Mouse (Mus musculus): Measurements from ENCODE around the gene Sec24d. TPM values are rescaled to one million over a fixed set of nuclear protein-coding genes. Genes with fewer than 3 reads are reported as not detected.

Gene Sec24d
- polyA plus RNA-seq, 1 experiment from 2014 or later = 55.6 TPM

DNA sequence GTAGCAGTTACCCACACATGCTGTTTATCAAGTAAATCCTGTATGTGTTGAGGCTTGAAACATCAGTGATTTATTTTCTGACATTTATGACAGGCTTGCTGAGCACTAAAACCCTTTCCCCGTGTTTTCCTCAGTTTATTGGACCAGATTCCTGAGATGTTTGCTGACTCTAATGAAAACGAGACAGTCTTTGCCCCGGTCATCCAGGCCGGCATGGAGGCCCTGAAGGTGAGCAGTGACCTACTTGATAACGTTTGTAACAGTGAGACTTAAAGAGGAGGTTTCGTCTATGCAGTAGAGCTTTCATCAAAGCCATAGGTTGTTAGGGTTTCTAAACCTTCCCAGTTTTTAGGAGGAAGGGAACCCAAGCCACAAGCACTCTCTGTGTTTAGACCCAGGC lies 76.4 kb downstream of the Sec24d start:
- TF ChIP-seq CTCF (IDR thresholded peaks at IDR 0.05; ENCODE audit: low read depth) (no peak), EP300 (optimal IDR thresholded peaks at IDR 0.05) (no peak)
- H3K27ac ChIP-seq (replicated peaks) = no peak overlapping the region
- no peaks in the 10 kb centered on the region for H3K27me3 ChIP-seq (ENCODE audit: control insufficient read depth, insufficient read depth, low read length)
- H3K36me3 ChIP-seq (ENCODE audit: control insufficient read depth, insufficient read depth, low read length) = peaks cover 7% of the 10 kb centered on the region; the same call in 1 of the 2 replicates
- H3K9ac ChIP-seq (ENCODE audit: low read length) = no peak overlapping the region
- H3K9me3 ChIP-seq (ENCODE audit: control insufficient read depth, low read length) = no peaks in the 10 kb centered on the region
- 52% methylated on average over 6 of the region's 6 CpGs for WGBS
- no peaks in the 10 kb centered on the region for H3K4me1 ChIP-seq (replicated peaks; ENCODE audit: control insufficient read depth, insufficient read depth)
- ATAC-seq (ENCODE audit: low FRiP score, low TSS enrichment) (no peak), DNase-seq (ENCODE audit: low spot score) (no peak)
- no peak overlapping the region for H3K4me2 ChIP-seq (replicated peaks; ENCODE audit: low read depth)
- no peak overlapping the region for H3K4me3 ChIP-seq (ENCODE audit: low read depth, low read length)

DNA sequence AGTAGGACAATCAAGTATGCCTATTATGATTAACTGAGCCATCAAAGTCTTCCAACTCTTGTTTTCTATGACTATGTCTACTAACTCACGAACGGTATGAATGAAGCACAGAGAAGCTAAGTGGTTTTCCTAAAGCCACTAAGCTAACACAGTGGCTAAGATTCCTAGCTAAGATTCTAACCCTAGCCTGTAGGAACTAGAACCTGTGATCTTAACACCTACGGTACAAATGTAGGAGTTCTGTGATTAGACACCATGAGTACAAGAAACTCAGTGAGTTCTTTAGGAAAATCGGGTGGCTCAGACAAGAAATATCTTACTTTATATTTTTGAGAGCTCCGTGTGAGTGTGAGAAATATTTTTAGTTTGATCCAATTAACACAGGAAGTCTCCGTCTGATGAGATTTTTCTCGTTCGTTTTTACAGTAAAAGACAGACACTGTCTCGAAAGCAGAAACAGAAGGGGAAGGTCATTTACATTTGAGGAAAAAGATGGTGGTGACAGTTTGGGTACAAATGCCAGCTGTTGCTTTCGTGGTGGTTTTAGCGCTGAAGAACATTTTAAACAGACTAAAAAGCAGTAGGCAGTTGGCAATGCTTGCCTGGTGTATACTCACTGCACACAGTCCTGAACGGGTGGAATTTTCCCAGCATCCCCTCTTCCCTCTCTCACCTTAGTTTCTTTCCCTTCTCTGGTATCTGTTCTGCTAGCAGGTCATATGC lies 81.0 kb downstream of the Sec24d start:
- Histone ChIP-seq H3K4me1 (replicated peaks; ENCODE audit: control insufficient read depth, insufficient read depth) (no peaks in the 10 kb centered on the region), H3K4me3 (ENCODE audit: low read depth, low read length) (no peak overlapping the region), H3K9me3 (ENCODE audit: control insufficient read depth, low read length) (no peaks in the 10 kb centered on the region), H3K27me3 (ENCODE audit: control insufficient read depth, insufficient read depth, low read length) (no peaks in the 10 kb centered on the region), H3K4me2 (replicated peaks; ENCODE audit: low read depth) (no peak overlapping the region), H3K36me3 (ENCODE audit: control insufficient read depth, insufficient read depth, low read length) (peaks cover 26% of the 10 kb centered on the region), H3K9ac (ENCODE audit: low read length) (no peak overlapping the region), H3K27ac (replicated peaks) (no peak overlapping the region)
- DNase-seq (ENCODE audit: low spot score) = no peak
- 67% methylated on average over 12 of the region's 12 CpGs for WGBS
- TF ChIP-seq CTCF (IDR thresholded peaks at IDR 0.05; ENCODE audit: low read depth) (no peak), EP300 (optimal IDR thresholded peaks at IDR 0.05) (no peak)
- no peak for ATAC-seq (ENCODE audit: low FRiP score, low TSS enrichment)

DNA sequence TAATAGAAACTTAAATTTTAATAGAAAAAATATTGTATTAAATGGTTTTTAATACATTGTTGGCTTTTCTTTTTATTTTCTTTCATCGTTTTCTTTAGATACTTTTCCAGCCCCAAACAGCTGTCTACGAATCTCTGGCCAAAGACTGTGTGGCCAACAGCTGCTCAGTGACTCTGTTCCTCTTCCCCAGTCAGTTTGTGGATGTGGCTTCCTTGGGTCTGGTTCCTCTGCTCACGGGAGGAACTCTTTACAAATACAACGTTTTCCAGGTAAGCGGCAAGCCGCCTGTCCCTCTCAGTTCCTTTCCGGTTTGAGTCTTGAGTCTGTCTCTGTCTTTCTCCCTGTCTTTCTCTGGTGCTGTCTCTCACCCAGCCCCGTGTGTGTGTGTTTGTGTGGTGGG lies 83.3 kb downstream of the Sec24d start:
- ATAC-seq (ENCODE audit: low FRiP score, low TSS enrichment) = no peak
- 72% methylated on average over 8 of the region's 8 CpGs for WGBS
- peaks cover 31% of the 10 kb centered on the region for H3K36me3 ChIP-seq (ENCODE audit: control insufficient read depth, insufficient read depth, low read length)
- H3K4me1 ChIP-seq (replicated peaks; ENCODE audit: control insufficient read depth, insufficient read depth) = no peaks in the 10 kb centered on the region
- H3K4me3 ChIP-seq (ENCODE audit: low read depth, low read length) = no peak overlapping the region
- no peak overlapping the region for H3K9ac ChIP-seq (ENCODE audit: low read length)
- H3K27me3 ChIP-seq (ENCODE audit: control insufficient read depth, insufficient read depth, low read length) = no peaks in the 10 kb centered on the region
- H3K9me3 ChIP-seq (ENCODE audit: control insufficient read depth, low read length) = no peaks in the 10 kb centered on the region
- no peak overlapping the region for H3K4me2 ChIP-seq (replicated peaks; ENCODE audit: low read depth)
- no peak for DNase-seq (ENCODE audit: low spot score)
- H3K27ac ChIP-seq (replicated peaks) = no peak overlapping the region
- no peak for TF ChIP-seq EP300 (optimal IDR thresholded peaks at IDR 0.05)
- no peak for TF ChIP-seq CTCF (IDR thresholded peaks at IDR 0.05; ENCODE audit: low read depth)

DNA sequence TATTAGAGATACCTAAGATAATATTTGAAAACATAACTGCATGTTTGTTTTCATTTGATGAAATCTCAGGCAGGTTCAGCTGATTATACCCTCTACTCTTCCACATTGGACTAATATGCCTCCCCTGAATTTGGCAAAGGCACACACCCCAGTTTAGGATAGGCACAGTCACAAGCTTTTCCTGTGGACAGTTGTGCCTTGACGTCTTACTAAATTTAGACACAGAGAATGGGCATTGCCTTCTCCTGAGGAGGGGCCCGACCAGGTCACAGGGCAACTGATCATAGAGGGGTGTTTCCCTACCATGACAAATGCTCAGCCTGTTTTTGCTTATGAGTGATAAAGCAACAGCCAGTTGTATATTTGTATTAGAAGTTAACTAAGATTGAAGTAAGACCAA lies 84.3 kb downstream of the Sec24d start:
- Histone ChIP-seq H3K4me2 (replicated peaks; ENCODE audit: low read depth) (no peak overlapping the region), H3K4me1 (replicated peaks; ENCODE audit: control insufficient read depth, insufficient read depth) (no peaks in the 10 kb centered on the region), H3K27ac (replicated peaks) (no peak overlapping the region), H3K4me3 (ENCODE audit: low read depth, low read length) (no peak overlapping the region), H3K9ac (ENCODE audit: low read length) (no peak overlapping the region), H3K27me3 (ENCODE audit: control insufficient read depth, insufficient read depth, low read length) (no peaks in the 10 kb centered on the region), H3K9me3 (ENCODE audit: control insufficient read depth, low read length) (no peaks in the 10 kb centered on the region), H3K36me3 (ENCODE audit: control insufficient read depth, insufficient read depth, low read length) (peaks cover 31% of the 10 kb centered on the region)
- DNase-seq (ENCODE audit: low spot score) (no peak), ATAC-seq (ENCODE audit: low FRiP score, low TSS enrichment) (no peak)
- WGBS = 70% methylated on average over 2 of the region's 2 CpGs
- no peak for TF ChIP-seq CTCF (IDR thresholded peaks at IDR 0.05; ENCODE audit: low read depth)
- TF ChIP-seq EP300 (optimal IDR thresholded peaks at IDR 0.05) = no peak

DNA sequence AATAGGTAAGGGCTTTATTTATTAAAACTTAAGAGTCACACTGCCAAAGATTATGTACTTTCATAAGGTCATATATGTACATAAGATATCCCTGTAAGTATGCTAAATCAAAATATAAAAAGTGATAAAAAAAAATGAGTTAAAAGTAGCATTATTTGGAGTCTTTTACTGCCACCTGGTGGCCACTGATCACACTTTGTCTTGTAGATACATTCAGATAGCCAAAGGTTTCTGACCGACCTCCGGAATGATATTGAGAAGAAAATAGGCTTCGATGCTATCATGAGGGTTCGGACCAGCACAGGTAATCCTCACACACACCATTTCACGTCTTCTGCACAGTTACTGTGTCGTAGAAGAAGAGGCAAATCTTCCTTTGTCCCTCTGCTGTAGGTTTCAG lies 85.9 kb downstream of the Sec24d start:
- Histone ChIP-seq H3K4me3 (ENCODE audit: low read depth, low read length) (no peak overlapping the region), H3K27me3 (ENCODE audit: control insufficient read depth, insufficient read depth, low read length) (no peaks in the 10 kb centered on the region), H3K4me2 (replicated peaks; ENCODE audit: low read depth) (no peak overlapping the region), H3K36me3 (ENCODE audit: control insufficient read depth, insufficient read depth, low read length) (peaks cover 34% of the 10 kb centered on the region), H3K9ac (ENCODE audit: low read length) (no peak overlapping the region), H3K9me3 (ENCODE audit: control insufficient read depth, low read length) (no peaks in the 10 kb centered on the region), H3K4me1 (replicated peaks; ENCODE audit: control insufficient read depth, insufficient read depth) (no peaks in the 10 kb centered on the region), H3K27ac (replicated peaks) (no peak overlapping the region)
- WGBS = 63% methylated on average over 6 of the region's 6 CpGs
- DNase-seq (ENCODE audit: low spot score) (peak; percentile 45), ATAC-seq (ENCODE audit: low FRiP score, low TSS enrichment) (no peak)
- TF ChIP-seq CTCF (IDR thresholded peaks at IDR 0.05; ENCODE audit: low read depth) = peak; percentile 75
- TF ChIP-seq EP300 (optimal IDR thresholded peaks at IDR 0.05) = no peak

DNA sequence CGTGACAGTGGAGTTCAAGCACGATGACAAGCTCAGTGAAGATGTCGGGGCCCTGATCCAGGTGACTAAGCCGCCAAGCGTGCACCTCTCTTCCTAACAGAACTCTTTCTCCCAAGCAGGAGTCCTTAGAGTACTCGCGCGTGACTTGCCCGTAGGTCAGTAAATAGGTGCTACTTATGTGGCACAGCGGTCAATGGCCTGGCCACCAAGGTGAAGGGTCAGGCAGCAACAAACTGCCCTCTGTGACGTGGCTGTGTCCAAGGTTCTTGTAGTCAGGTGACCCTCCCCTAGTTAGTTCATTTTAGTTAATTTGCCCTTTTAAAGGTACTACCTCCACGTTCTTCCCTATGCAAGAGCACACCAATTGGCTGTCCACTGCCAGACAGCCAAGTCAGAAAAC lies 86.4 kb downstream of the Sec24d start:
- WGBS = 93% methylated on average over 12 of the region's 12 CpGs
- peaks cover 34% of the 10 kb centered on the region for H3K36me3 ChIP-seq (ENCODE audit: control insufficient read depth, insufficient read depth, low read length)
- no peak for TF ChIP-seq CTCF (IDR thresholded peaks at IDR 0.05; ENCODE audit: low read depth)
- TF ChIP-seq EP300 (optimal IDR thresholded peaks at IDR 0.05) = no peak
- ATAC-seq (ENCODE audit: low FRiP score, low TSS enrichment) (no peak), DNase-seq (ENCODE audit: low spot score) (no peak)
- no peak overlapping the region for H3K4me3 ChIP-seq (ENCODE audit: low read depth, low read length)
- no peaks in the 10 kb centered on the region for H3K27me3 ChIP-seq (ENCODE audit: control insufficient read depth, insufficient read depth, low read length)
- H3K4me2 ChIP-seq (replicated peaks; ENCODE audit: low read depth) = no peak overlapping the region
- H3K9ac ChIP-seq (ENCODE audit: low read length) = no peak overlapping the region
- H3K27ac ChIP-seq (replicated peaks) = no peak overlapping the region
- no peaks in the 10 kb centered on the region for H3K9me3 ChIP-seq (ENCODE audit: control insufficient read depth, low read length)
- no peaks in the 10 kb centered on the region for H3K4me1 ChIP-seq (replicated peaks; ENCODE audit: control insufficient read depth, insufficient read depth)
